Mouse (Mus musculus): ENCODE data around the gene Cdkn2c. TPM values are rescaled to one million over a fixed set of nuclear protein-coding genes. Genes with fewer than 3 reads are reported as not detected.
"Not testable (repeated sequence)": the region's sequence is repeated elsewhere in the genome, so short reads cannot be mapped to it uniquely, and the experiment has no call there.

Gene Cdkn2c
- total RNA-seq (2014; rRNA removed; ENCODE audit: low replicate concordance) (25.5 and 52.5 TPM in 2 replicates), polyA plus RNA-seq (2015; fragmentation: Nextera tagmentation; extraction: Ambion mirVana) (16.6 and 17.5 TPM in 2 replicates)

GRCm38 (mm10) chr4:109666461-109667269 lies at the start of gene Cdkn2c:
Cdkn2c (minus strand) TSS chr4:109667189.
- H3K9ac ChIP-seq (replicated peaks; ENCODE audit: low read depth, low read length) = peak within 1 kb of the TSS; percentile 97
- peak; percentile 96 for ATAC-seq (ENCODE audit: insufficient read depth, low read depth)
- under 1% methylated on average over 62 of the region's 64 CpGs for WGBS
- peaks cover 13% of the 10 kb centered on the region for H3K4me1 ChIP-seq (ENCODE audit: control insufficient read depth, insufficient read depth)
- TF ChIP-seq EP300 (IDR thresholded peaks at IDR 0.05; ENCODE audit: low read depth) (peak; percentile 84; the same call in 1 of the 2 replicates), CTCF (IDR thresholded peaks at IDR 0.05; ENCODE audit: low read depth) (no peak)
- H3K27ac ChIP-seq (ENCODE audit: low read depth) = peak within 1 kb of the TSS; percentile 100
- peak within 1 kb of the TSS; percentile 98 for H3K4me3 ChIP-seq (ENCODE audit: low read depth, low read length)
- no peaks in the 10 kb centered on the region for H3K9me3 ChIP-seq (replicated peaks; ENCODE audit: control insufficient read depth, low read length)
- peak; percentile 89 for DNase-seq (ENCODE audit: low spot score)
- H3K36me3 ChIP-seq (replicated peaks; ENCODE audit: control insufficient read depth, insufficient read depth, low read length) = no peaks in the 10 kb centered on the region
- H3K4me2 ChIP-seq (ENCODE audit: low read depth, low read length) = peak within 1 kb of the TSS; percentile 88
- H3K27me3 ChIP-seq (ENCODE audit: control insufficient read depth, insufficient read depth, low read length) = no peaks in the 10 kb centered on the region

GRCm38 (mm10) chr4:109705349-109705748 lies 38.4 kb upstream of the Cdkn2c start:
- WGBS = 80% methylated on average over 2 of the region's 2 CpGs
- Histone ChIP-seq H3K9me3 (replicated peaks; ENCODE audit: control insufficient read depth, low read length) (no peaks in the 10 kb centered on the region), H3K9ac (replicated peaks; ENCODE audit: low read depth, low read length) (no peak overlapping the region)

GRCm38 (mm10) chr4:109703568-109703967 lies 36.6 kb upstream of the Cdkn2c start:
- Histone ChIP-seq H3K9ac (replicated peaks; ENCODE audit: low read depth, low read length) (no peak overlapping the region), H3K36me3 (replicated peaks; ENCODE audit: control insufficient read depth, insufficient read depth, low read length) (no peaks in the 10 kb centered on the region), H3K4me3 (ENCODE audit: low read depth, low read length) (no peak overlapping the region), H3K27me3 (ENCODE audit: control insufficient read depth, insufficient read depth, low read length) (no peaks in the 10 kb centered on the region), H3K27ac (ENCODE audit: low read depth) (no peak overlapping the region), H3K9me3 (replicated peaks; ENCODE audit: control insufficient read depth, low read length) (no peaks in the 10 kb centered on the region), H3K4me2 (ENCODE audit: low read depth, low read length) (no peak overlapping the region), H3K4me1 (ENCODE audit: control insufficient read depth, insufficient read depth) (no peaks in the 10 kb centered on the region)
- DNase-seq (ENCODE audit: low spot score) (peak; percentile 65), ATAC-seq (ENCODE audit: insufficient read depth, low read depth) (no peak)
- peak; percentile 61 for TF ChIP-seq CTCF (IDR thresholded peaks at IDR 0.05; ENCODE audit: low read depth)
- no peak for TF ChIP-seq EP300 (IDR thresholded peaks at IDR 0.05; ENCODE audit: low read depth)

More at GRCm38 (mm10) chr4:109705349-109705748, 38.4 kb upstream of the Cdkn2c start:
- no peak overlapping the region for H3K4me2 ChIP-seq (ENCODE audit: low read depth, low read length)
- H3K4me1 ChIP-seq (ENCODE audit: control insufficient read depth, insufficient read depth) = no peaks in the 10 kb centered on the region
- no peak for TF ChIP-seq CTCF (IDR thresholded peaks at IDR 0.05; ENCODE audit: low read depth)
- no peak for TF ChIP-seq EP300 (IDR thresholded peaks at IDR 0.05; ENCODE audit: low read depth)
- ATAC-seq (ENCODE audit: insufficient read depth, low read depth) = no peak
- H3K27ac ChIP-seq (ENCODE audit: low read depth) = no peak overlapping the region
- no peaks in the 10 kb centered on the region for H3K27me3 ChIP-seq (ENCODE audit: control insufficient read depth, insufficient read depth, low read length)
- no peak overlapping the region for H3K4me3 ChIP-seq (ENCODE audit: low read depth, low read length)
- no peaks in the 10 kb centered on the region for H3K36me3 ChIP-seq (replicated peaks; ENCODE audit: control insufficient read depth, insufficient read depth, low read length)
- DNase-seq (ENCODE audit: low spot score) = no peak

GRCm38 (mm10) chr4:109700727-109701126 lies 33.7 kb upstream of the Cdkn2c start:
- not testable (repeated sequence) for H3K27ac ChIP-seq (ENCODE audit: low read depth); H3K4me3 ChIP-seq (ENCODE audit: low read depth, low read length); H3K9ac ChIP-seq (replicated peaks; ENCODE audit: low read depth, low read length); H3K4me1 ChIP-seq (ENCODE audit: control insufficient read depth, insufficient read depth); DNase-seq (ENCODE audit: low spot score); H3K9me3 ChIP-seq (replicated peaks; ENCODE audit: control insufficient read depth, low read length); H3K27me3 ChIP-seq (ENCODE audit: control insufficient read depth, insufficient read depth, low read length); H3K4me2 ChIP-seq (ENCODE audit: low read depth, low read length); H3K36me3 ChIP-seq (replicated peaks; ENCODE audit: control insufficient read depth, insufficient read depth, low read length); ATAC-seq (ENCODE audit: insufficient read depth, low read depth)
- WGBS = 94% methylated on average over 3 of the region's 3 CpGs

- Histone ChIP-seq H3K9me3 (replicated peaks; ENCODE audit: control insufficient read depth, low read length) (peaks cover 11% of the 10 kb centered on the region; the same call in 1 of the 2 replicates), H3K4me3 (ENCODE audit: low read depth, low read length) (no peak overlapping the region), H3K27me3 (ENCODE audit: control insufficient read depth, insufficient read depth, low read length) (no peaks in the 10 kb centered on the region), H3K36me3 (replicated peaks; ENCODE audit: control insufficient read depth, insufficient read depth, low read length) (no peaks in the 10 kb centered on the region), H3K4me1 (ENCODE audit: control insufficient read depth, insufficient read depth) (no peaks in the 10 kb centered on the region), H3K4me2 (ENCODE audit: low read depth, low read length) (no peak overlapping the region), H3K9ac (replicated peaks; ENCODE audit: low read depth, low read length) (no peak overlapping the region), H3K27ac (ENCODE audit: low read depth) (no peak overlapping the region)
- TF ChIP-seq EP300 (IDR thresholded peaks at IDR 0.05; ENCODE audit: low read depth) (no peak), CTCF (IDR thresholded peaks at IDR 0.05; ENCODE audit: low read depth) (no peak)
- ATAC-seq (ENCODE audit: insufficient read depth, low read depth) (no peak), DNase-seq (ENCODE audit: low spot score) (no peak)
Measured at GRCm38 (mm10) chr4:109692674-109693073, 25.7 kb upstream of the Cdkn2c start.
